Mouse (Mus musculus) spleen, postnatal 36 days (tissue): Measurements from ENCODE around the gene Gm9833.

Experiments used
- DNase-seq, 2 experiments: peaks; one replicate each; pipeline ENCODE4 v3.0.0; 2022; ENCODE audit warnings: low spot score in 2 of 2, mixed read lengths in 1 of 2

Gm9833 gene

GRCm38 (mm10) chr3:10121956-10122739, 34.2 kb downstream of the Gm9833 start:
- no peak for DNase-seq

- no peak for DNase-seq
Measured at GRCm38 (mm10) chr3:10123615-10124014, 35.7 kb downstream of the Gm9833 start.

- no peak for DNase-seq
Measured at GRCm38 (mm10) chr3:10124071-10124470, 36.2 kb downstream of the Gm9833 start.

- no peak for DNase-seq
Measured at GRCm38 (mm10) chr3:10125301-10125700, 37.4 kb downstream of the Gm9833 start.

GRCm38 (mm10) chr3:10126036-10126435, 38.1 kb downstream of the Gm9833 start:
- no peak for DNase-seq

GRCm38 (mm10) chr3:10126502-10126901, 38.6 kb downstream of the Gm9833 start:
- DNase-seq: no peak

- no peak for DNase-seq
Measured at GRCm38 (mm10) chr3:10126952-10127351, 39.0 kb downstream of the Gm9833 start.

GRCm38 (mm10) chr3:10127505-10127904, 39.6 kb downstream of the Gm9833 start:
- DNase-seq: no peak
